Mouse (Mus musculus) midbrain, postnatal 0 days (tissue): ENCODE data around the gene Gtf2ird1. TPM values are rescaled to one million over a fixed set of nuclear protein-coding genes. Genes with fewer than 3 reads are reported as not detected.
"Not testable (repeated sequence)": the region's sequence is repeated elsewhere in the genome, so short reads cannot be mapped to it uniquely, and the experiment has no call there.

Source experiments
- ATAC-seq: fragments of 200-750 bp; cut with Nextera tagmentation; 2 replicates; pipeline ENCODE4 v1.8.0; 2017; ENCODE audit warnings: moderate number of reproducible peaks, mild to moderate bottlenecking, moderate TSS enrichment, moderate library complexity; ENCODE audit not compliant: low FRiP score
- DNase-seq: peaks from one replicate; pipeline ENCODE4 v3.0.0-alpha.2; 2015; ENCODE audit warnings: low spot score
- H3K27ac ChIP-seq: fragments of 300-500 bp; sonication (generic); 2 replicates; pipeline ENCODE4 v1.5.1; 2014; ENCODE audit warnings: low read depth, mild to moderate bottlenecking, low read length, mixed read lengths
- H3K27me3 ChIP-seq: fragments of 300-500 bp; sonication (generic); 2 replicates; pipeline ENCODE4 v1.6.1; 2014; ENCODE audit warnings: low read length, control low read depth, mixed read lengths; ENCODE audit not compliant: insufficient read depth
- H3K36me3 ChIP-seq: fragments of 300-500 bp; sonication (generic); 2 replicates; pipeline ENCODE4 v1.6.1; 2014; ENCODE audit warnings: low read length, control low read depth, mixed read lengths; ENCODE audit not compliant: insufficient read depth
- H3K4me1 ChIP-seq: fragments of 300-500 bp; sonication (generic); 2 replicates; pipeline ENCODE4 v1.6.1; 2014; ENCODE audit warnings: mild to moderate bottlenecking, control low read depth, antibody characterized with exemption, low read length, mixed read lengths; ENCODE audit not compliant: insufficient read depth
- H3K4me2 ChIP-seq: fragments of 300-500 bp; sonication (generic); 2 replicates; pipeline ENCODE4 v1.6.1; 2014; ENCODE audit warnings: low read depth, mild to moderate bottlenecking, low read length, mixed read lengths; ENCODE audit not compliant: poor library complexity, severe bottlenecking
- H3K4me3 ChIP-seq: fragments of 300-500 bp; sonication (generic); 2 replicates; pipeline ENCODE4 v1.5.1; 2014; ENCODE audit warnings: low read depth, mild to moderate bottlenecking, low read length, moderate library complexity
- H3K9ac ChIP-seq: fragments of 300-500 bp; sonication (generic); replicated peaks from 2 replicates; pipeline ENCODE4 v1.6.1; 2014; ENCODE audit warnings: mild to moderate bottlenecking, low read length, moderate library complexity, mixed read lengths; ENCODE audit not compliant: poor library complexity, severe bottlenecking
- H3K9me3 ChIP-seq: fragments of 300-500 bp; sonication (generic); 2 replicates; pipeline ENCODE4 v1.6.1; 2016; ENCODE audit warnings: low read length, control low read depth
- CTCF ChIP-seq: IDR thresholded peaks from 2 replicates; pipeline ENCODE4 v1.5.1; 2016; ENCODE audit warnings: antibody characterized with exemption, mild to moderate bottlenecking
- WGBS: fragments of 180-500 bp; shearing (Covaris S2); extraction: QIAGEN DNeasy Blood & Tissue Kit; methylation state at CpG from one replicate; pipeline ENCODE4 v1.1.7; 2014; 5-methylcytosine and 5-hydroxymethylcytosine counted together
- polyA plus RNA-seq: library from polyadenylated mRNA; unstranded; fragments of >200 nt; fragmentation: Nextera tagmentation; extraction: Ambion mirVana; gene quantifications from 2 replicates; pipeline ENCODE4 v1.2.1, GENCODE M21; 2015
- total RNA-seq: library from RNA; depleted of rRNA; stranded (reverse); fragments of >200 nt; gene quantifications from 2 replicates; pipeline ENCODE4 v1.2.3, GENCODE M21; 2014

Gtf2ird1 gene
- total and polyA plus RNA-seq, 2 experiments from 2014 or later: 53.4 to 54.3 TPM

- ATAC-seq (no peak), DNase-seq (no peak)
- Histone ChIP-seq H3K4me2 (no peak overlapping the region), H3K9me3 (no peaks in the 10 kb centered on the region), H3K9ac (no peak overlapping the region), H3K27ac (no peak overlapping the region), H3K27me3 (no peaks in the 10 kb centered on the region), H3K36me3 (no peaks in the 10 kb centered on the region), H3K4me3 (no peak overlapping the region), H3K4me1 (no peaks in the 10 kb centered on the region)
- WGBS: 75% methylated on average over 1 of the region's 1 CpGs
- TF ChIP-seq CTCF: no peak
Measured at GRCm38 (mm10) chr5:134483291-134483690, 26.8 kb upstream of the Gtf2ird1 start.

GRCm38 (mm10) chr5:134482331-134482730 is 25.8 kb upstream of the Gtf2ird1 start:
- no peaks in the 10 kb centered on the region for H3K36me3 ChIP-seq
- H3K27me3 ChIP-seq: no peaks in the 10 kb centered on the region
- no peak overlapping the region for H3K4me3 ChIP-seq
- 49% methylated on average over 11 of the region's 11 CpGs for WGBS
- no peaks in the 10 kb centered on the region for H3K4me1 ChIP-seq
- H3K9ac ChIP-seq: no peak overlapping the region
- H3K9me3 ChIP-seq: no peaks in the 10 kb centered on the region
- ATAC-seq (no peak), DNase-seq (no peak)
- H3K4me2 ChIP-seq: no peak overlapping the region
- TF ChIP-seq CTCF: no peak
- no peak overlapping the region for H3K27ac ChIP-seq

GRCm38 (mm10) chr5:134478886-134479285 is 22.4 kb upstream of the Gtf2ird1 start:
- not testable (repeated sequence) for H3K36me3 ChIP-seq, H3K27me3 ChIP-seq, DNase-seq, ATAC-seq, H3K4me2 ChIP-seq, H3K9ac ChIP-seq, H3K4me1 ChIP-seq, H3K27ac ChIP-seq, H3K9me3 ChIP-seq, H3K4me3 ChIP-seq

- DNase-seq, H3K4me2 ChIP-seq, H3K4me1 ChIP-seq, ATAC-seq, H3K27ac ChIP-seq, H3K27me3 ChIP-seq, H3K36me3 ChIP-seq, H3K4me3 ChIP-seq, H3K9me3 ChIP-seq, H3K9ac ChIP-seq: not testable (repeated sequence)
- 93% methylated on average over 7 of the region's 7 CpGs for WGBS
Measured at GRCm38 (mm10) chr5:134475686-134476085, 19.2 kb upstream of the Gtf2ird1 start.

- H3K4me1 ChIP-seq: no peaks in the 10 kb centered on the region
- no peak for ATAC-seq
- no peak overlapping the region for H3K9ac ChIP-seq
- no peak overlapping the region for H3K4me3 ChIP-seq
- no peak overlapping the region for H3K4me2 ChIP-seq
- H3K9me3 ChIP-seq: no peaks in the 10 kb centered on the region
- no peaks in the 10 kb centered on the region for H3K27me3 ChIP-seq
- no peaks in the 10 kb centered on the region for H3K36me3 ChIP-seq
- no peak; the same call in 1 of the 2 replicates for TF ChIP-seq CTCF
- no peak overlapping the region for H3K27ac ChIP-seq
- WGBS: 95% methylated on average over 6 of the region's 6 CpGs
- no peak for DNase-seq
Measured at GRCm38 (mm10) chr5:134475006-134475605, 18.6 kb upstream of the Gtf2ird1 start.

GRCm38 (mm10) chr5:134473902-134474301 is 17.4 kb upstream of the Gtf2ird1 start:
- H3K27ac ChIP-seq: no peak overlapping the region
- H3K9me3 ChIP-seq: no peaks in the 10 kb centered on the region
- H3K4me2 ChIP-seq: no peak overlapping the region
- DNase-seq (peak; percentile 30), ATAC-seq (no peak)
- TF ChIP-seq CTCF: peak; percentile 61
- H3K36me3 ChIP-seq: no peaks in the 10 kb centered on the region
- no peak overlapping the region for H3K9ac ChIP-seq
- no peak overlapping the region for H3K4me3 ChIP-seq
- no peaks in the 10 kb centered on the region for H3K4me1 ChIP-seq
- 85% methylated on average over 2 of the region's 2 CpGs for WGBS
- no peaks in the 10 kb centered on the region for H3K27me3 ChIP-seq
